Mouse (Mus musculus) cortical plate, adult 2 months (tissue): ENCODE results near the gene Msh5. TPM values are rescaled to one million over a fixed set of nuclear protein-coding genes. Genes with fewer than 3 reads are reported as not detected.

Experiments
- H3K27ac ChIP-seq: fragments of 200-500 bp; 2 replicates; pipeline ENCODE4 v1.5.1; 2012; ENCODE audit warnings: low read length, control low read depth, inconsistent platforms; ENCODE audit not compliant: insufficient read depth
- H3K4me1 ChIP-seq: fragments of 200-500 bp; 2 replicates; pipeline ENCODE4 v1.6.1; 2011; ENCODE audit warnings: low read length; ENCODE audit not compliant: control insufficient read depth, insufficient read depth
- H3K4me3 ChIP-seq: fragments of 200-500 bp; 2 replicates; pipeline ENCODE4 v1.5.1; 2011; ENCODE audit warnings: mild to moderate bottlenecking, low read length, control low read depth; ENCODE audit not compliant: insufficient read depth
- CTCF ChIP-seq: fragments of 200-500 bp; IDR thresholded peaks from 2 replicates; pipeline ENCODE4 v1.5.1; 2011; ENCODE audit warnings: mild to moderate bottlenecking, control low read depth, low read length; ENCODE audit not compliant: insufficient read depth; ENCODE audit errors: extremely low read depth
- POLR2A ChIP-seq: fragments of 200-500 bp; IDR thresholded peaks from 2 replicates; pipeline ENCODE4 v1.6.1; 2011; ENCODE audit warnings: mild to moderate bottlenecking, low read length, control low read depth; ENCODE audit not compliant: insufficient read depth; ENCODE audit errors: extremely low read depth
- polyA plus RNA-seq: library from polyadenylated mRNA; depleted of rRNA; stranded (reverse); fragments of >200 nt; gene quantifications from 2 replicates; pipeline ENCODE4 v1.2.3, GENCODE M21; 2012

Msh5 gene
- polyA plus RNA-seq, 1 experiment = 0.58 TPM

GRCm38 (mm10) chr17:35049561-35050016, 3.0 kb upstream of the Msh5 start, which contains the start of gene Clic1:
Clic1 (plus strand) TSS chr17:35049966.
- peak within 1 kb of the TSS; percentile 27 for H3K4me3 ChIP-seq
- TF ChIP-seq POLR2A (no peak), CTCF (no peak)
- peak within 1 kb of the TSS; percentile 33 for H3K27ac ChIP-seq
- no peaks in the 10 kb centered on the region for H3K4me1 ChIP-seq

GRCm38 (mm10) chr17:35048932-35049440, 2.4 kb upstream of the Msh5 start:
- TF ChIP-seq POLR2A = no peak
- no peak overlapping the region for H3K27ac ChIP-seq
- H3K4me1 ChIP-seq = no peaks in the 10 kb centered on the region
- no peak overlapping the region for H3K4me3 ChIP-seq

GRCm38 (mm10) chr17:35048149-35048931, 1.8 kb upstream of the Msh5 start:
- Histone ChIP-seq H3K27ac (no peak overlapping the region), H3K4me3 (no peak overlapping the region), H3K4me1 (no peaks in the 10 kb centered on the region)
- no peak for TF ChIP-seq CTCF
- no peak for TF ChIP-seq POLR2A

- no peak overlapping the region for H3K27ac ChIP-seq
Measured at GRCm38 (mm10) chr17:35047688-35048087, 1.1 kb upstream of the Msh5 start.

GRCm38 (mm10) chr17:35045807-35046680, 501 bp downstream of the Msh5 start:
- TF ChIP-seq CTCF = no peak
- TF ChIP-seq POLR2A = no peak
- Histone ChIP-seq H3K27ac (no peak overlapping the region), H3K4me1 (no peaks in the 10 kb centered on the region), H3K4me3 (peak overlapping the region; percentile 19)

More at GRCm38 (mm10) chr17:35047688-35048087, 1.1 kb upstream of the Msh5 start:
- Histone ChIP-seq H3K4me1 (no peaks in the 10 kb centered on the region), H3K4me3 (no peak overlapping the region)
- no peak for TF ChIP-seq POLR2A
- no peak for TF ChIP-seq CTCF

- no peak overlapping the region for H3K4me3 ChIP-seq
- TF ChIP-seq POLR2A (no peak), CTCF (no peak)
- no peaks in the 10 kb centered on the region for H3K4me1 ChIP-seq
- no peak overlapping the region for H3K27ac ChIP-seq
Measured at GRCm38 (mm10) chr17:35044904-35045806, 1.4 kb downstream of the Msh5 start.

GRCm38 (mm10) chr17:35043794-35044193, 2.8 kb downstream of the Msh5 start:
- TF ChIP-seq CTCF (no peak), POLR2A (no peak)
- Histone ChIP-seq H3K4me3 (no peak overlapping the region), H3K27ac (no peak overlapping the region), H3K4me1 (no peaks in the 10 kb centered on the region)

GRCm38 (mm10) chr17:35039121-35039873, 7.2 kb downstream of the Msh5 start:
- TF ChIP-seq CTCF (no peak), POLR2A (no peak)
- Histone ChIP-seq H3K27ac (no peak overlapping the region), H3K4me1 (no peaks in the 10 kb centered on the region), H3K4me3 (no peak overlapping the region)
